Mouse (Mus musculus) 3134 (cell line): Measurements from ENCODE around the gene Obox7.
"Not testable (repeated sequence)": the region's sequence is repeated elsewhere in the genome, so short reads cannot be mapped to it uniquely, and the experiment has no call there.

ENCODE experiments used
- DNase-seq: peaks from one replicate; pipeline ENCODE4 v3.0.0-alpha.2; 2011; ENCODE audit warnings: low spot score; ENCODE audit not compliant: insufficient read length; ENCODE audit errors: extremely low read depth

The Obox7 gene

GRCm38 (mm10) chr7:14659196-14659595, at the start of gene Obox7:
Gene Obox7, plus strand, starts transcription at chr7:14659496.
- DNase-seq = not testable (repeated sequence)

GRCm38 (mm10) chr7:14622556-14623542, 36.4 kb upstream of the Obox7 start:
- DNase-seq = not testable (repeated sequence)
